Mouse (Mus musculus) C2C12 (cell line): ENCODE measurements around the gene Wnt10a. TPM values are rescaled to one million over a fixed set of nuclear protein-coding genes. Genes with fewer than 3 reads are reported as not detected.

ENCODE experiments used
- H3K27me3 ChIP-seq: one replicate; pipeline ENCODE4 v1.6.1; 2011; ENCODE audit not compliant: control insufficient read depth, insufficient read depth, insufficient read length
- H3K36me3 ChIP-seq: one replicate; pipeline ENCODE4 v1.6.1; 2011; ENCODE audit not compliant: control insufficient read depth, insufficient read depth
- H3K4me3 ChIP-seq: one replicate; pipeline ENCODE4 v1.5.1; 2011; ENCODE audit warnings: mild to moderate bottlenecking, control low read depth; ENCODE audit not compliant: poor library complexity, insufficient read depth, severe bottlenecking
- H3K79me2 ChIP-seq: one replicate; pipeline ENCODE4 v1.6.1; 2011; ENCODE audit not compliant: control insufficient read depth, insufficient read depth
- H3K79me3 ChIP-seq: one replicate; pipeline ENCODE4 v1.6.1; 2011; ENCODE audit warnings: low read depth, control low read depth
- H3ac ChIP-seq: one replicate; pipeline ENCODE3; 2011; ENCODE audit warnings: low read depth; ENCODE audit not compliant: control insufficient read depth, insufficient read length
- CEBPB ChIP-seq: IDR thresholded peaks from one replicate; pipeline ENCODE4 v1.6.1; 2011; ENCODE audit warnings: low read depth, mild to moderate bottlenecking, control low read depth, moderate library complexity
- CTCF ChIP-seq: IDR thresholded peaks from one replicate; pipeline ENCODE4 v1.5.1; 2011; ENCODE audit not compliant: control insufficient read depth, insufficient read depth, insufficient read length
- FOSL1 ChIP-seq: IDR thresholded peaks from one replicate; pipeline ENCODE4 v1.8.0; 2011; ENCODE audit warnings: mild to moderate bottlenecking, low read length; ENCODE audit not compliant: poor library complexity, insufficient read depth, severe bottlenecking
- MAX ChIP-seq: IDR thresholded peaks from one replicate; pipeline ENCODE4 v1.6.1; 2011; ENCODE audit warnings: mild to moderate bottlenecking, control low read depth
- MYOD1 ChIP-seq: IDR thresholded peaks from one replicate; pipeline ENCODE4 v1.6.1; 2011; ENCODE audit warnings: low read depth; ENCODE audit not compliant: control insufficient read depth, insufficient read length
- MYOG ChIP-seq: IDR thresholded peaks from one replicate; pipeline ENCODE4 v1.6.1; 2011; ENCODE audit not compliant: control insufficient read depth, insufficient read length; ENCODE audit errors: extremely low read depth
- USF1 ChIP-seq: IDR thresholded peaks from one replicate; pipeline ENCODE4 v1.6.1; 2011; ENCODE audit warnings: low read depth, mild to moderate bottlenecking, control low read depth, moderate library complexity
- polyA plus RNA-seq: library from polyadenylated mRNA; unstranded; fragments of >200 nt; fragmentation: generic; extraction: Trizol; gene quantifications from one replicate; pipeline ENCODE4 v1.2.1, GENCODE M21; 2012; ENCODE audit warnings: missing spikeins

Gene Wnt10a
- polyA plus RNA-seq, 1 experiment, result 12.9 TPM

DNA sequence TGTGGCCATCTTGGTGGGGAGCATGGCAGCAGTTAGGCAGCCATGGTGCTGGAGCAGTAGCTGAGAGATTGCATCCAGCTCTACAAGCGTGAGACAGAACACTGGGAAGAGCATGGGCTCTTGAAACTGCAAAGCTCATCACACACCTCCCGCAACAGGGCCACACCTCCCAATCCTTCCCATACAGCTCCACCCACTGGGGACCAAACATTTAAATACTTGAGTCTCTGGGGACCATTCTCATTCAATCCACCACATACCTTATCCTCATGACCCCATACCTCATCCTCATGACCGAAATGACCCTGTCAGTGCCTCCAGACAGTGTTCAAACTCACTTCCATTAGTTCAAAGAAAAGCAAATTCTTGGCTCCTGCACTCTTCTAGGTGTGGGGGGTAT lies 41.9 kb downstream of the Wnt10a start:
- TF ChIP-seq CTCF (no peak), FOSL1 (no peak), USF1 (no peak), MAX (no peak), CEBPB (no peak), MYOG (no peak), MYOD1 (no peak)

DNA sequence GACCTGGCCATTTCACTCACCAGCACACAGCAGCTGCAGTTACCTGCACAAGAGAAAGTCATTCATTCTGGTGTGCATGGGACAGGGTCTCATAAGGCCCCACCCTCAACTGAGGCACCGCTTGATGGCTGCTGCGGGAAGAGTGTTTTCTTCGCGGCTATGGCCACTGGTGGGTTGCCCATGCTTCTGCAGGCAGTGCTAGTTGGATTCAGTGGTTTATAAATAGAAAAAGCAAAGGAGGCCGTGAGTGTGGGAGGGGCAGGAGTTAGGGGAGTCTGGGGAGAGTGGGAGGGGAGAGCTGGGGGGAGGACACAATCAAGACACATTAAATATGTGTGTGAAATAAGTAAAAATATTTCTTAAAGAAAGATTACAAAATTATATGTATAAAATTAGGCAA lies 51.8 kb downstream of the Wnt10a start:
- H3K4me3 ChIP-seq, result no peak overlapping the region
- H3K79me3 ChIP-seq, result no peaks in the 10 kb centered on the region
- peaks cover 34% of the 10 kb centered on the region for H3K27me3 ChIP-seq
- no peaks in the 10 kb centered on the region for H3K79me2 ChIP-seq
- no peaks in the 10 kb centered on the region for H3K36me3 ChIP-seq
- TF ChIP-seq CTCF (no peak), MYOG (no peak), USF1 (no peak), MAX (no peak), CEBPB (no peak)
- no peak overlapping the region for H3ac ChIP-seq

More for the DNA sequence above, 41.9 kb downstream of the Wnt10a start:
- Histone ChIP-seq H3K27me3 (peaks cover 27% of the 10 kb centered on the region), H3K79me2 (no peaks in the 10 kb centered on the region), H3ac (no peak overlapping the region), H3K4me3 (no peak overlapping the region), H3K79me3 (no peaks in the 10 kb centered on the region), H3K36me3 (no peaks in the 10 kb centered on the region)

DNA sequence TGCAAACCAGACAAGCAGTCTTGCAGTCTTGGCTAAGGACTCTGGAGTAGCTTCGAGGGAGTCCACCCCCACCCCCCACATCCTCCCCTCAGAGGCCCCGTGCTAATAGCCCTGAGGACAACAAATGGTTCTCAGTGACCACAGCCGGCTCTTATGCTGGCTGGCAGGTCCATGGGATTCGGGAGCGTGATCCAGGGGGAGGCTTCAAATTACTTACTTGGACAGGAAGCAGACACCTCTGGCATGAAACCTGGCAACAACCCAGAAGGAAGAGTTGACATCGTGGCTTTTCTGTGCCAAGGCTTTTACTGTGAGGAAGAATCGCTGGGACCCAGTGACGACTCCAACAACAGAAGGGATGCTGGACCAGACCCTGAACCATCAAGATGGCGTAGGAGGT lies 55.0 kb downstream of the Wnt10a start:
- H3K4me3 ChIP-seq, result no peak overlapping the region
- no peak for TF ChIP-seq CTCF
- TF ChIP-seq MYOD1, result no peak
- no peak for TF ChIP-seq USF1
- H3K36me3 ChIP-seq, result no peaks in the 10 kb centered on the region
- no peaks in the 10 kb centered on the region for H3K79me3 ChIP-seq
- no peak overlapping the region for H3ac ChIP-seq
- H3K27me3 ChIP-seq, result peaks cover 50% of the 10 kb centered on the region
- H3K79me2 ChIP-seq, result no peaks in the 10 kb centered on the region

DNA sequence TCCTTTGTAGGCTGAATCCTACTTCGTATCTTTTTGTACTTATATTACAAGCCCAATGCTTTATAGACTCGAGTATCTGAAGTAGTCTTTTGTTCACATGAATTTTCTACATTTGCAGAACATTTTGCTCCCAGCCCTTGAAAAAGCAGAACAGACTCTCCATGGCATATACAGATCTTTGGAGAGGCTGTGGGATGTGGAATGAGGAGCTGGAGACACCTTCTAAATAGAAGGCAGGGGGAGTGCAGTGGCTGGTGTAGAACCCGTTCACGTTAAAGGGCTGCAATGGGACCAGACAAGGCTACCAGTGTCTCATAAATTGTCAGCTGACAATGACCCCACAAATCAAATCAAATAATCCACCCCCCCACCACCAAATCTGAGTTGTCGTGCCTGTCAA lies 57.6 kb downstream of the Wnt10a start:
- no peak overlapping the region for H3K4me3 ChIP-seq
- TF ChIP-seq MAX (no peak), CEBPB (no peak), FOSL1 (no peak), MYOG (no peak), MYOD1 (no peak), USF1 (no peak), CTCF (no peak)
- H3K27me3 ChIP-seq, result peaks cover 55% of the 10 kb centered on the region
- H3K36me3 ChIP-seq, result no peaks in the 10 kb centered on the region
- H3ac ChIP-seq, result no peak overlapping the region
- no peaks in the 10 kb centered on the region for H3K79me3 ChIP-seq
- H3K79me2 ChIP-seq, result no peaks in the 10 kb centered on the region

DNA sequence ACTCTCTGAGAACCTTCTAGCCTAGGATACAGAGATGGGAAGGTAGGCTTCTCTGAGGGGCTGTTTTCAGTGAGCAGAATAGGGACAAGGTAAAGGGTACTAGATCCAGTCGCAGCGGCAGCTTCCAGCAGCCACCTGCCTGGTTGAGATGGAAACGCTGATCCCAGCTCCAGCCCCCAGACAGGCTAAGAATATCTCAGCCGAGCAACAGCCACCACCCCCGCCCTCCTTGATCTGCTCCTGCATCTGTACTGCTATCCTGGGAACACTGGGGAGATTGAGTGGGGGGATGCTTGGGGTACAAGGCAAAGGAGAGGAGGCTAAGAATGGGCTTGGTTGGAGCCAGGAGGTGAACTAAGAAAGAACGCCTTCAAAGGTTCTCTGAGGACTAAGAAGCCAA lies 58.9 kb downstream of the Wnt10a start:
- peaks cover 60% of the 10 kb centered on the region for H3K27me3 ChIP-seq

DNA sequence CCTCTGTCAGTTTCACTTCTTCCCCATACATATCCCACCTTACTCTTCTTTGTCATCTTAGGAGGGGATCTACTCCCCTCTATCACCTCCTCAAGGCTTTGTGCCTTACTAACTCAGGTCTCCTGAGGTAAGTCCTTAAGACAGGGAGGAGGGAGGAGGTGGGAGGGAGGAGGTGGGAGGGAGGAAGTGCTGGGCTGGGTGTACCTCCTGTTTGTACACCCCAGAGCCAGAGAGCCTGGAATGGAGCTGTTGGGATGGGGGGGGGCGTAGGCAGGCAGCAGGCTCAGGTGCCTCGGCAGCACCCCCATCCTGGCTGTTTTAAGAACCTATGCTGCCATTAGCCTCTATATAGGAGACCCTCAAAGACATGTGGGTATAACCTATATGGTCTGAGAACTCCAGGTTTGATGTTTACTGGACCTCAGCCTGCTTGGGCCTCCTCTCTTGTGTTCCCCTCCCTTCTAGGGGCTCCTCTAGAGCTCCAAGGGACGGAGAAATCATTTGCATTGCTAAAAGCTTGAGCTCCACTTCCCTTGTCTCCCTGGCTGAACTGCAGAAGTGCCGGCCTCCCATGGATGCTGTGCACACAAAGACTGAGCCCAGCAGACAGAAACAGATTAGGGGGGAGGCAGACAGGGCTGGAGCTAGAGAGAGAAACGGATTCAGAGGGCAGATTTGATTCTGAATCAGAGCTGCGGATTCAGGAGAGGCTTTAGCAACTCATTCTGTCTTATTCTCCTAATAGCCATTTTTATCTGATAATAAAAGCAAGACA lies 59.9 kb downstream of the Wnt10a start:
- H3K27me3 ChIP-seq, result peaks cover 68% of the 10 kb centered on the region
- H3K4me3 ChIP-seq, result no peak overlapping the region
- TF ChIP-seq MYOG, result no peak
- no peak for TF ChIP-seq FOSL1
- no peak for TF ChIP-seq CTCF
- no peak for TF ChIP-seq CEBPB
- TF ChIP-seq MYOD1, result no peak
- no peak for TF ChIP-seq USF1
- no peak for TF ChIP-seq MAX

More for the DNA sequence above, 58.9 kb downstream of the Wnt10a start:
- Histone ChIP-seq H3K79me3 (no peaks in the 10 kb centered on the region), H3ac (no peak overlapping the region), H3K36me3 (no peaks in the 10 kb centered on the region), H3K4me3 (no peak overlapping the region), H3K79me2 (no peaks in the 10 kb centered on the region)
- TF ChIP-seq CEBPB, result no peak
- no peak for TF ChIP-seq MAX
- TF ChIP-seq MYOD1, result no peak
- no peak for TF ChIP-seq USF1
- no peak for TF ChIP-seq CTCF
- no peak for TF ChIP-seq MYOG
- TF ChIP-seq FOSL1, result no peak

More for the DNA sequence above, 59.9 kb downstream of the Wnt10a start:
- Histone ChIP-seq H3K36me3 (no peaks in the 10 kb centered on the region), H3ac (no peak overlapping the region), H3K79me3 (no peaks in the 10 kb centered on the region), H3K79me2 (no peaks in the 10 kb centered on the region)

Other genes with a start within 250 kb of the Wnt10a start
- 0.33 TPM for gene Plcd4, start 248.6 kb upstream of the Wnt10a start, polyA plus RNA-seq
- gene Usp37, start 247.2 kb upstream of the Wnt10a start, polyA plus RNA-seq, result 4.9 TPM
- 8.6 TPM for gene Zfp142, start 203.3 kb upstream of the Wnt10a start, polyA plus RNA-seq
- 19.9 TPM for gene Bcs1l, start 203.2 kb upstream of the Wnt10a start, polyA plus RNA-seq
- gene Rnf25, start 190.1 kb upstream of the Wnt10a start, polyA plus RNA-seq, result 28.3 TPM
- 2.7 TPM for gene Stk36, start 190.1 kb upstream of the Wnt10a start, polyA plus RNA-seq
- gene Ttll4, start 129.8 kb upstream of the Wnt10a start, polyA plus RNA-seq, result 7.6 TPM
- 0.05 TPM for gene Cyp27a1, start 77.9 kb upstream of the Wnt10a start, polyA plus RNA-seq
- gene Prkag3, start 42.3 kb upstream of the Wnt10a start, polyA plus RNA-seq, result 0.66 TPM
- 3.0 TPM for gene Wnt6, start 19.6 kb upstream of the Wnt10a start, polyA plus RNA-seq
- 0.04 TPM for gene Cdk5r2, start 63.4 kb downstream of the Wnt10a start, polyA plus RNA-seq
- gene Fev, start 93.9 kb downstream of the Wnt10a start, polyA plus RNA-seq, result not detected
- not detected for gene Cryba2, start 101.6 kb downstream of the Wnt10a start, polyA plus RNA-seq
- gene Cfap65, start 144.1 kb downstream of the Wnt10a start, polyA plus RNA-seq, result not detected
- gene Ihh, start 160.2 kb downstream of the Wnt10a start, polyA plus RNA-seq, result 0.07 TPM